Mouse (Mus musculus) NIH3T3 (cell line): ENCODE results near the gene Gm11992.

Experiments used
- DNase-seq: peaks from one replicate; pipeline ENCODE4 v3.0.0-alpha.2; 2012; ENCODE audit warnings: low read depth

The Gm11992 gene

DNA sequence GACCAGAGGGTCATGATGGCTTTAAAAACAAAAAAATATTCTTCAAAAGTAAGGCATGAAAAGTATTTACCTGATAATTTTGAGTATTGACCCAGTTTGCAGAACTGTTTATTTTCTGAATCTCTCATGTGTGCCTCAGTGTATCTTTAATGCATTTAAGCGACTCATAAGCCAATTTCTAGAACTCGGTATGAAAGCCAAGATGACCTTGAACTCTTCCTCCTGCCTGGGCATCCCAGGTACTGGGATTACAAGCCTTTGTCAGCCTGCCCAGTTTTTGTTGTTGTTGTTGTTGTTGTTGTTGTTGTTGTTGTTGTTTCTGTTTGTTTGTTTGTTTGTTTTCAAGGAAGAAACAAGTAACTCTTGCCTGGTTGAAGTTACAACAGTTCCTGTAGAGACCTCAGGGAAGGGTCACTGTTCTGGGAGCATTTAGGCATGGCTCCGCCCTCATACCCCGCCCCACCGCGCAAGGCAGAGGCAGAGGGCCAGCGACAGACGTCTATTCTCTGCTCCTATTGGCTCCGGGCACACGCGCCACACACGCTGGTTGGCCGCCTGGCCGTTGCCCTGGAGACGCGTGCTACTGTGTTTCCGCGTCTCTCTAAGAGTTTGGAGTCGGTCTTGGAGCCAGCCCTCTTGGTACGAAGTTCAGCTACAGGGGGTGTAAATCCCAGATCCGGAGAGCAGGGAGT, at the start of gene Gm11992:
Gene Gm11992, plus strand, starts transcription at position 584 of the 692 bp plus-strand sequence.
- DNase-seq: peak; percentile 72

DNA sequence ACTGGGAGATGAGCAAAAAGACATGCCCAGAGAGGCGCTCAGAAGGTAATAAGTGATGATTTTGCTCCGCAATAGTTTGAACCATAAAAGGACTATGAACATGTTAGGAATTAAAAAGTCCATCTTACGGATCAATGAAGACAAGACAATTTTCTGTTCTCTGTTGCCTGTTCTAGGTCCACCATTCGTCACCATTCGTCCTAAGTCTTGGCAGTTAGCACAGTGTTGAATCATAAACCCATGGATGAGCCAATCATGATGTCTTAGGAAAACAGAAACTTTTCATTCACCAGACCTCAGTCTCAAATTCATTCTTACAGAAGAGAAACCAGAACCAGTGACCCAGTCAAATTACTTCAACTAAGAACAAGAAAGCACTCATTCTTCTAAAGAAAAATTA, 39.6 kb upstream of the Gm11992 start:
- no peak for DNase-seq

DNA sequence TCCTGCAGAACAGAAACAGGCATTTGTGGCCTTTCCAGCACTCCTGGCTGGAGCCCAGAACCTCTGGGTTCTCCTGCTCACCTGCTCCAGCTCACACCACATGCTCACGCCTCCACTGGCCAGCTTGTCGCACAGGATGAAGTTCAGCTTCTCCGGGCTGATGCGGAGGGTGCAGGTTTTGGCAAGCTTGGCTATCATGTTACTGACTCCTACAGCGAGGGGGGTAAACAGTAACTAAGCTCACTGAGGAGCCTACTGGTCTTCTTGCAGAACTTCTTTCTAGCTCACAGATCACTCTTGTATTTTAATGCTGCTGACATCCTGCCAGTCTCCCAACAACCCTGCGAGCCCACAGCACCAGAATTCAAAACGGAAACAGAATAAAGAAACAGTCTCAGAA, 38.0 kb upstream of the Gm11992 start:
- peak; percentile 75 for DNase-seq

DNA sequence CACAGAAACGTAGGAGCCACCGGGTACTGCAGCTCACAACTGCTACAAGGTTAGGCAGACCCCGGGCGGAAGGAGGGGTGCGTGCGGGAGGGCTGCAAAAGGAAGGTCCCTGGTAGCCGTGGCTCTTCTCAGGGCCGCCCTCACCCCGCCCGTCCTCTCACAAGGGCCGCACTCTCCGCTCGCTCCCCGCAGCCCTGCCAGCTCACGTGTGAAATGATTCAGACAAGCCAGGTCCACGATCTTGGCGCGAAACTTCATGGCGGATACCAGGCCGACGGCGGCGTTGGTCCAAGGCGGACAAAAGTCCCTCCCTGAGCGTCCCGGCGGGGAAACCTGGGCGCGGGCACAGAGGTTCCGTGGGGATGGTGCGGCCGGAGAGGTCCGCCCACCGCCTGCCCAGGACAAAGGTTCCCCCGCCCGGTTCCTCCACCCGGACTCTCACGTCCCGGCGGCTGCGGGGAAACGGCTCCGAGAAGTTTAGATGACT, 37.5 kb upstream of the Gm11992 start, which contains the start of gene Hus1:
Gene Hus1, minus strand, starts transcription at position 339 of the 487 bp plus-strand sequence.
- DNase-seq: peak; percentile 96

DNA sequence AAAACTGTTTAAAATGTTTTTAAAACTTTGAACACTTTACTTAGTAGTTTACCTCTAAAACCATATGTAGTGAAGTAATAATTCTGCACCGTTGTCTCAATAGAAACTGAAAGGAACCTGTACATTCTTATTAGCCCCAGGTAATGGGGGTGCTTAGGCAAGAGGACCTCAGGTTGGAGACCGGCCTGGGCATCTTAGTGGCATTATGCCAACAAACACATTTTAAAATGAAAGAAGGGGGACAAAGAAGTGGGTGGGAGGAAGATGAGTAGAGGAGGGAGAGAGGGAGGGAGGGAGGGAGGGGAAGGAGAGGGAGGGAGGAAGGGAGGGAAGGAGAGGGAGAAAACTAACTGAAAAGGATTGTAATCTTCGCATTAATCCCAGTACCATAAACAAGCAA, 37.0 kb upstream of the Gm11992 start:
- DNase-seq: no peak

DNA sequence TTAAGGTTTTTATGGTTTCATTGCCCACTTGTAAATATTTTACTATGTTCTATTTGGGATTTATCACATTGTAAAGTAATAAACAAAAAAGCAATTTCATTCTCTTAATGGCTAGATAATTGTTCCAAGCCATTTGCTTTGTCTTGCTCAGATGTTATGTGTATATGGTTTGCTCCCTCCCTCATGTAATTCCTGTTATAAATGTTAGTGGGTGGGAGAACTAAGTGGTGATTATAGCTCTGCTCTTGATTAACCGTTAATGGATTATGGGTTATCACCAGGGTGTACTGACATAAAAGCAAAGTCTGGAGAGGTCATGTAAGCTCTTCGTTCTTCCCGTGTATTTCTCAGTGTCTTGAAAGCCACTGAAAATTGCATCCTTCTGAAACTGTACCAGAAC, 33.7 kb upstream of the Gm11992 start:
- no peak for DNase-seq

DNA sequence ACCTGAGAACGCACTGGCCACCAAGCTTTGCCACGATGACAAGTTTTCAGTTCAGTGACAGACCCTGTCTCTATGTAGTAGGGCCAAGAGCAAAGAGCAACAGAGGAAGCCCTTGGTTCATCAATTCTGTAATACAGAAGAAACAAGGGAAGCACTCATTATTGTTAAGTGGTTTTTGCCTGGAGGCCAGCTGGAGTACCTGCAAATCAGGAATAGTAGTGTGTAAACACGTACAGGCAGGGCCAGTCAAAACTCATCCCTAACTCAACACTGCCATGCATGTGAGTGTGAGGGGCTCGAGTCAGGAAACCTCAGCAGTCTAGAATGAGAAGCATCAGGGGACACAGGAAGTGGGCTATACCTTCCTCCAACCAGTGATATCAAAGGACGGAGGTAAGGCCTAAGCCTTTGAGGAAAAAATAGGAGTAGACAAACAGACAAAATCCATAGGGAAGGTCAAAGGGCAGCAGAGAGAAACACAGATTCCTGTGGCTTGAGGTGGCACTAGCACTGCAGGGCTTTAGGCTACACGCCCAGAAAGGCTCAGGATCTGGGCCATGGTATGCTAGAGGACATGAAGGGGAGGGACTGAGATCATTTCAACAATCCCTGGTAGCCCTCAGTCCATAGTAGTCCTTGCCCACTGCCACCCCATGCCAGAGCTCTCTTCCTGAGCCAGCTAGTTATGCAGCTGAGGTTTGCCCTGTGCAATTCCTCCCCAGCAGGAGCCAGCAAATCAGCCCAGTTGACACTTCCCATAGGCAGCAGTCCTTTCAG, 29.7 kb upstream of the Gm11992 start:
- DNase-seq: no peak

DNA sequence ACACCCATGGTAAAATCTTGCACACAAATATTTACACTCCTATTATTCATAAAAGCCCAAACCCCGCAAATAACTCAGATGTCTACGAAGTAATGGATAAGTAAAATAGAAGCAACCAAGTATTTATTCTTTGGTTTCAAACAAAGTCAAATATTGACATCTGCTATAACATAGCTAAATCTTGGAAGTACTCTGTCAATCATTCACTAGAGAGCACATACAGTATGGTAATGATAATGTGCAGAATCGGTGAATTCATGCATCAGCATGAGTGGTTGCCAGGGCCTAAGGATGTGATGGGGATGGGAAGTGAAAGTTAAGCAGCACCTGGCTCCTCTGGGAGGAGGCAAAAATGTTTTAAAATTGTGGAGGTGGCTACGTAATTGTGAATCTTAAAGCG, 28.2 kb upstream of the Gm11992 start:
- DNase-seq: no peak

DNA sequence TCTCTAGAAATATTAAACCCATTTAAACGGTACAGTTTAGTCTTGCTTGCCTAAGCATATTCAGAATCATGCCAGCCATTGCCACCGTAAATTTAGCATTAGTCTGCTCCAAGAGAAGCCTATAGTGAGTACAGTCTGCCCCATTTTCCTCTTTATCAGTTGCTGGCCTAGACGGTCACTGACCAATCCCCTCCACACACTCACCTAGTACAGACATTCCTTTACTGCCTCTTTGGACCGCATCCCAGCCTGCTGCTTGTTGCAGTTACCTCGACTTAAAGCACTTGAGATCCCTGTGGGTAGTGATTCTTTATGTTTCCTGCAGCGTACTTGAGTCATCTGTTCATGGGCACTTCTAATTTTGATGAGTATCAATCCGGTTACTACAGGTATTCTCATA, 23.6 kb upstream of the Gm11992 start:
- no peak for DNase-seq

DNA sequence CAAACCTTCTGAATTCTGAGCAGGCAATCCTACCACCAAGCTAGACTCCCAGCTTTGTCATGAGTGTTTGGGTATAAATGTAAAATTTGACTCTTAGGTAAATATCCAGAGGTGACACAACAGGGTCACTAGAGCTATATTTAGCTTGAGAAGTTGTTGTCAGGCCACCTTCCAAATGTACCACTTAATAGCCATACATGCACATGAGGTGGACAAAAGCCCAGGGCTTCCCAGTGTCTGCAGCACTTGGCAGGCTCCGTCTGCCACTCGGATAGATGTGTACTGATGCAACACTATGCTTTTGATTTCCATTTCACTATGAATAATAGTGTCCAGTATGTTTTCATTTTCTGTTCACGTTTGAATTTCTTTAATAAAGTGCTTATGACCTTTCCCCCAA, 23.2 kb upstream of the Gm11992 start:
- DNase-seq: no peak

DNA sequence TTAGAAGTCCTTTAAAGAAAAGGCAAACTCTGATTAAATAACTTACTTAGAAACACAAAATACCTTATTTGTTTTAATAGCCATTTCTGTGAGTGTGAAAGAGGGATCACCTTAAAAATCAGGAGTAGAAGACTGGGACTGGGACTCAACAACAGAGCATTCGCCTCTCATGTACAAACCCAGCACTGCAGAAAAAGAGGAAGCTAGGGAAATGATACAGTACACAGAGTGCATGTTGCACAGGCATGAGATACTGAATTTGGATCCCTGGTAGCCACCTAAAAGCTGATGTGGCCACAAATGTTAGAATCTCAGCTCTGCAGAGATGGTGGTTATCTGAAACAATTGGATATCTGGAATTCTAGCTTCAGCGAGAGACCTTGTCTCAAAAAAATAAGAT, 16.9 kb upstream of the Gm11992 start:
- DNase-seq: no peak

DNA sequence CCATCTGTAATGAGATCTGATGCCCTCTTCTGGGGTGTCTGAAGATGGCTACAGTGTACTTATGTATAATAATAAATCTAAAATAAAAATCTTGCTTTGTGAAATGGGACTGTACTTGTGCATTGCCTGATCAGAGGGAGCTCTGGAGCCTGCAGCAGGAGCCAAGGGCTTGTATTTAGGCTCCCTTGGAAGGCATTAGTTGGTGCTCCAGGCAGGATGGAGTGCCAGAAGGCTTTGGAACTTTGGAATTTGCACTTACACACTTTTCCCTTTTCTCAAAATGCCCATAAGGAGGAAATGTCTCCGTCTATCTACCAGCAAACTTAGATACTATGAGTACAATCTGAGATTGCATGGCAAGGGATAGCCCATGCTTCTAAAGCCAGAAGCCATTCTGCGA, 1.8 kb upstream of the Gm11992 start:
- no peak for DNase-seq

DNA sequence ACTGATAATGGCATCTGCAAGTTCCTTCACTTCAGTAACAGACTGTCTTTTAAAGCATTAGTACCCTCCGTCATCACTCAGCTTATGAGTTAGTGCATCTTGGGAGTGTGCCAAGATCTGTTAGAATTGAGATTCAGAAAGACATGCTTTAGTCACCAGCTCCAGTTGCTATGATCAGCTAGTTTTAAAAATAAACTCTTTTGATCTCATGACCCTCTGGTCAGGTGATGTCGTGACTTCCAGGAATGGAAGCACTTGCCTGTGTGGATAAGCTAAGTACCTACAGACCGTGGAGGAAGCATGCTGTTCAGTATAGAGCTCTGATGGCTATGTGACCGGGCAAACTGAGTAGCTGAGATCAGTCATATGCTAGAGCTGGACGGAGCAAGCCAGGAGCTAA, 1.4 kb upstream of the Gm11992 start:
- DNase-seq: peak; percentile 41

DNA sequence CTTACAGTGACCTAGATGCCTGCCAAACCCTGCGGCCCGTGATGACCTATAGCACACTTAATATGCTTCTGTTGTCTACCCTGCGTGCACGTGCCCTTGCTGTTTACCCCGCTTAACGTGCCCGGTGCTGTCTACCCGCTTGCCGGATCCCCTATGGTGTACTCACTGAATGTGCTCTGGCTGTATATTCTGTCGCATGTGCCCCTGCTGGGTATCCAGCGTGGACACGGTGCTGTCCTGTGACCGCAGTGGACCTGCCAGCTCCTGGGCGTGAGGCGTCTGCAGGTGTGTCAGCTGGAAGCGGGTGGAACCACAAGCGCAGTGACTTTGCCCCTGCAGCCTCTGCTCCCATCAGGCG, 288 bp downstream of the Gm11992 start, which contains the start of gene Sun3:
Gene Sun3, minus strand, starts transcription at position 289 of the 358 bp plus-strand sequence.
- DNase-seq: no peak

DNA sequence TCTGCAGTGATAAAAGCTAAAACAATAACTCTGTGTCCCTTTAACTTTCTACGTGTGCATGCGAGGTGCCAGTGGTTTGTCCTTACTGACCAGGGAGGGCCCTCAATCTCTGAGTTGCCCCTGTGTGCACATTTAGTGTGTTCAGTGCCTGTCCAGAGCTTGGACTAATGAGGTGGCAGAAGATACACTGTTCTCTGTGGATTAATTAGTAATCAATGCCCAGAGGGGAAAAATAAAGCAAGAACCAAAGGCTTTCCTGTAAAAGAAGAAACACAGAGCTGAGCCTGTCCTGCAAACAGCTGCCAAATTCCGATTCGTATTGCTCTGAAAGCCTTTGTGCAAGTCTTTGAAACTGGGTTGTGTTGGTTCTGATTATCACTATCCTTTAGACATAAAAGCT, 1.8 kb downstream of the Gm11992 start:
- DNase-seq: no peak

DNA sequence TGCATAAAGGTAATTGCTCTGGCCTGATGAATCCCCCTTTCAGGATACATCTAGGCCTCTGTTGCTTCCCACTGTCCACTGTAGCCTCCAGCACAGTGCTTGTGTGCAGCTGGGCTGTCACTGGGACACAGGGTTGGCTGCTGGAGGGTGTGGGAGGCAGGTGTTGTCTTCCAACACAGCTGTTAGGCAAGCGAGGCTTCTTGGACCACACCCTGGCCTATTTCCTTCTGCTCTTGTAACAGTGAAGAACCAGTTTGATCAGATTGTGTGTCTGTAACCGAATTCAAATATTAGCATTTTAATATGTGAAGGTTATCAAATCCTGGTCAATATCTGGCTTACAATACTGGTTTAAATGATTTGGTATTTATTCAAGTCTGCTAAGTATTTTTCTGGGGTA, 3.5 kb downstream of the Gm11992 start:
- DNase-seq: no peak

DNA sequence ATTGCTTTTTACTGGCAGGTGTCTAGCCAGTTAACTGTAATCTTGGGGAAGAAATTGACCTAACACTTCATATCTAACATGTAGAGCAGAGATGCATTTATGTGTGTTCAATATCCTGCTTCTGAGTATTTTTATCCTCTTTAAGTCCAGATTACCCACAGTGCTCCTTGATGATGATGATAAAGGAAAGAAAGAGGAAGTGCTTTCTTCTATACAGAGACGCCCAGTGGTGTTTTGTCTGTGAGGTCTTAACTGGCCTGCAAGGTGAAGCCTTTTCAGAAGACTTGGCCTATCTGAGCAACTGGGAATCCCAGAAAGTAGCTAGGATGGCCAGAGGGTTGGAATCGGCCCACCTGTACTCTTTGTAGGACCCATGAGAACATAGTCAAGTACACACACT, 8.5 kb downstream of the Gm11992 start:
- no peak for DNase-seq

DNA sequence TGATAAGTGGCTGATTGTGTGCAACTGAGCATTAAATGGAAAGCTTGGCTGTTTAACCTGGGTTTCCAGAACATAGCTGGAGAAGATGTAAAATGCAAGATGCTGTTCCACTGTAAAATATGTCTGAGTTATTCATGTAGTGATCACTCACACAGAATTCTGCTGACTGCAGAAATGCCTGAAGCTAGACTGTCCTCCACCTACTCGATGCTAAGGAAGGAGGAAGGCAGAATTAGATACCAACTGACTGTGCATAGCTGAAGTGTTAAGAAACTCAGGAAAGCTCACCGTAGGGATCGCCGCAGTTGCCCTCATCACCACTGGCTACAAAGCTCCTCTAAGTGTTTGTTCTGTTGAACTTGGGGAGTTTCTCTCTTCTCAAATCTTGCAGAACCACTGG, 9.3 kb downstream of the Gm11992 start:
- no peak for DNase-seq

DNA sequence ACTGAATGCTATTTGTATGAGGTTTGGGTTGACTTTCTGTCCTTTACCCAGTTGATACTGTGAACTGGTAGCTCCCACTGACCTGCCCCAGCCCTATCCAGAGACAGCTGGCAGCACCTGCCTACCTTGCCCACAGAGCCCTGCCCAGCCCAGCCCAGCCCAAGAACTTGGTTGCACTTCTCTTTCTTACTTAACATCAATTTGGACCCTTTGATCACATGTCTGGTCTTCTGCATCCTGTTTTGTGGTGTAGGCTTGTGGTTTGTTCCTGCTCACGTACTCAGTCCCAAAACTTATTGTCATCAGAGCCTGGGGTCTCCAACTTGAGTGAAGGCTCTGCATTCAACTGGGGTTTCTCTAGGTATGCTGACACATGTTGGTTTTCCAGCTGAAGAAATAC, 11.6 kb downstream of the Gm11992 start:
- DNase-seq: no peak

DNA sequence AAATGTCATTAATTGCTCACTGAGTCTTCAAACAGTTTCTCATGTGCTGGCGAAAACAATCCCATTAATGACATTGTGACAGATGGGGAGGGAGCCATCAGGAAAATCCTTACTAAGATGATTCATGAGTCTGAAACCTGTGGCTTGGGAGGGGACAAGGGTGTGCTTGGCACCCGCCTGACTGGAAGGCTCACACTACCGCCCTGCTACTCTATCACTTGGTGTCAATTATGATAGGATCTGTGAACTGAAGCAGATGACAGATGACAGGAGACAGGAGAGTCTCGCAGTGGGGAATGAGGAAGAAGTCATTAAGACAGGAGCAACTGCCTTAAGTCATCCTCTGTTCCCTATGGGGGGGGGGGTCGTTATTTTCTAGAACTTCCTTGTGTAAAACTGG, 12.1 kb downstream of the Gm11992 start:
- DNase-seq: no peak

DNA sequence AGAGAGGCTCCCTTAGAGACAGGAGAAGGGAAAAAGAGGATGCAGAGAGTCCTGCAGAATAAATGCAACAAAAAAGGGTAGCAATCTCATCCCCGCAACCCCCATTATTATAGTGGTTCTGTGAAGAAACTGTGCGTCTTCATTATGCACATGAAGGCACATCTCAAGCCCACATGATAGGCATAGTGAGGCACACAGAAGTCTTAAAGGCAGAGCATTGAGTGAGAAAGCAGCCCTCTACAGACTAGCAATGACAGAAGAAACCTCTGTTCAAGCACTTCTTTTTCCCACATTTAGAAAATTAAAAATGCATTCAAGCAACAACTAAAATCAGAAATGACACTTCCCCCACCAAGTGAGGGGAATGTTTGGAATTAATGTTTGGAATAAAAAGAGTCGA, 28.1 kb downstream of the Gm11992 start:
- DNase-seq: no peak

DNA sequence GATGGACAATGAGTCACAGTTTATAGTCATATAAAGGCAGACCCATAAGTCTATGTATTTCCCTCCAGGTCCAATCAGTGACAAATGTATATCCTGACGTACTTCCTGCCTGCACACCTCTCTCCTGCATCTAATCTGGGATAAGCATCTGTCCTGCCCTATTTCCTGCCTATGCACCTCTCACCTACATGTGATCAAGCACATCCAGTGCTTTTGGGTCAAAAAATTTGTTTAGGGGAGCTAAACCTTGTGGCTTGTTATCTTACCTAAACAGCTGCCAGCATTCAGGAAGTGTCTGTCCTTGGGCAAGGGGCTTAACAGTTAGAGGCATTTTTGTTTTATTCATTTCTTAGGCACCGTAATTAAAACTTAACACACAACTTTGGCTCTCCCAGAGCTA, 64.8 kb downstream of the Gm11992 start:
- no peak for DNase-seq

DNA sequence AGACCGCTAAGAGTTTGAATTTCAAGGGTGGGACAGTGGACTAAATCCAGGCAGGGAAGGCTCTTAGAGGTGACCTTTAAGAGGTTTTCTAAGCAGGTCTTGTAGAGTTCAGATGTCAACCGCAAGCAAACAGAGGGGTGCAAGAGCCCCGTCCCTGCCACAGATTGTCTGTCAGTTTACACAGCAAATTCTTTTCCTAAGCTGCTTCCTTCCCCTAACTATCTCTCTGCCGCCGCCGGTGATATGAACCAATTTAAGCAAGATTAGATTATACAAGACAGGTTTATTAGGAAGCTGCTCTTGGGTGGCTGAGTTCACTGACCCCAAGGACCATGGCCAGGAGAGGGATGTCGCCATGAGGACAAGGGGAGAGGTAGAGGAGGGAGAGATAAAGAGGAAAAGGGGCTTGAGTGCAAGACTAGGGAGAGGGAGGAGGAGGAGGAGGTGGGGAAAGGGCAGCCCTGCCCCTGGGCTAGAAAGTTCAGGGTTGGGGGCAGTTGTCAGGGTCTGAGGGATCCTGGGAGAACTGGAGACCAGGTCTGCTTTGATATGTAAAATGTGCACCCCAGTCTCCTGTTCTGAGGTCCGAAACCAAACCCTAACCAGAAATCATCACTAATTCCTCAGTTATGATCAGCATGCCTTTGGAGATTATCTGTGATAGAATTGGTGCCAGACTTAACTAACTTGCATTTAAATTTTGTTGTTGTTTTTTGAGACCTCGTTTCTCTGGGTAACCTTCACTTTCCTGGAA, 67.2 kb downstream of the Gm11992 start:
- no peak for DNase-seq
